Mouse (Mus musculus) urinary bladder, postnatal 4 days (tissue): ENCODE data around the gene Jade2.
"Not testable (repeated sequence)": the region's sequence is repeated elsewhere in the genome, so short reads cannot be mapped to it uniquely, and the experiment has no call there.

Source experiments
- DNase-seq, 2 experiments: peaks; one replicate each; pipeline ENCODE4 v3.0.0; 2021 to 2022; ENCODE audit warnings: low spot score in 2 of 2

Jade2 gene

DNA sequence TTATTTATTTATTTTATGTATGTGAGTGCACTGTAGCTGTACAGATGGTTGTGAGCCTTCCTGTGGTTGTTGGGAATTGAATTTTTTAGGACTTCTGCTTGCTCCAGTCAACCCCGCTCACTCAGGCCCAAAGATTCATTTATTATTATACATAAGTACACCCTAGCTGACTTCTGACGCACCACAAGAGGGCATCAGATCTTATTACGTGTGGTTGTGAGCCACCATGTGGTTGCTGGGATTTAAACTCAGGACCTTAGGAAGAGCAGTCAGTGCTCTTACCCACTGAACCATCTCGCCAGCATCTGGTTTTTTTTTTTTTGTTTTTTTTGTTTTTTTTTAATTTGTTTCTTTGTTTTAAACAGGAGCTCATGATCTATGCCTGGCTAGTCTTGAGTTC, 67.7 kb downstream of the Jade2 start:
- DNase-seq: not testable (repeated sequence)

DNA sequence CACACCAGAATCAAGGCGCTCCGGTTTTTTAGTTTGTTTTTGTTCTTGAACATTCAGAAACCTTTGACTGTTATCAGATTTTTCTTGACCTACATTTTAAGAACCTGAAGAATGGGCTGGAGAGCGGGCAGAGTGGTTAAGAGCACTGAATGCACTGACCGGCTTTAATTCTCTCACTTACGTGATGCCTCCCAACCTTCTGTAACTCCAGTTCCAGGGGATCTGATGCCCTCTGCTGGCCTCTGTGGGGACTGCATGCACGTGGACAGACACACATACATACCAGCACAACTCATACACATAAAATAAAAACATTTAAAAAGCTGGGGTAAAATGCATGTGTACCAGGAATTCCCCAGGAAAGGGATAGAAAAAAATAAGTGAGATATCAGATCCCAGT, 71.5 kb downstream of the Jade2 start:
- peak in 1 of 2 experiments; percentile 66 for DNase-seq

DNA sequence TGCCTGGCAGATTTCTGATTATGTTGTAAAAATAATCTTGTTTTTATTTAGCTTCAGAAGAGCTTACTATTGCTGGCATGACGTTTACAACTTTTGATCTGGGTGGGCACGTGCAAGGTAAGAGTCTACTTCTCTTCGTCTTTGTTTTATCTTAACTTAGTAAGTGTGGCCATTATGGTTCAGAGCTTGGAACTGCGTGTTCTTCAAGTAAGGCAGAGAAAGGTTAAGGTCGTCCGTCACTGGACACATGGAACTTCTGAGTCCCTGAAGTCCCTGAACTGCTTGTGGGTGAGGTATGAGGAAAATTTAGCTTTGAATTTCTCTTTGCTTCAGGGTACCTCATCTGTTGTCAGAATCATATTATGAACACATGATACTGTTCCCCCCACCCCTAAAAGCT, 74.7 kb downstream of the Jade2 start:
- no peak for DNase-seq

DNA sequence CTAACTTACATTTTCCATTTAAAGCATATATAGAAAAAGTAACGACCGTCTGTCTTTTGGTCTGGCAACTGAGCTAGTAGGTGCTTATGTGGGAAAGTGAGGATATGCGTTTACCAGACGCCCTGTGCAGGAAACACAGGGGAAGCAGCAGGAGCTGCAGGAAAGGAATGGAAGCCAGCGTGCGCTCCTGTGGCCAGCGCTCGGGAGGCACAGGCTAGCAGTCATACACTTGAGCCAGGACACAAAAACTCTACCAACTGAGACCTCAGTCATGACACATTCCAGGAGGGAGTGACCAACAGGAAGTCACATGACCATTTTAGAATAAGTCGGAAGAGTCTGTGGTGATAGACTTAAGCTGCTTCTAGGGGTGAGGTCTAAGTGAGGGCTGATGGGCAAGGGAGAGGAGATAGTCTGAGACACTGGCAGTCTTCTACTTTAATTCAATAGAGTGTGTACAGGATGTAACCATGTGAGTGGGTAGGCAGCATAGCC, 76.6 kb downstream of the Jade2 start:
- DNase-seq: no peak

DNA sequence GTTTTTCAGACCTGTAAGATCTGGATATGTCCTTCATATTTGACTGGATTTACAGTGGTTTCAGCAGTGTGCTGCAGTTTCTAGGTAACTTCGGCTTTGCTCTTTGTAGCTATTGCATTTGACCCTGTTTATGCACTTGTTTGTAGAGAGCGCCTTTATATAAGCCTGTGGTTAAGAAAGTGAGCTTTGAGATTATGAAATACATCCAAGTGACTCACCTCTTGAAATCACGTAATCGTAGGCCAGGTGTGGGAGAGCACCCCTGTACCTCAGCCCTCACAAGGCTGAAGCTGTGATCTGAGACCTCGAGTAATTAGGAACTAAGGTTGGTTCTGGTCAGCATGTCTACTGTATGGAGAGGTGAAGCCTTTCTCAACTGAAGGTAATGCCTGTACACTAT, 80.0 kb downstream of the Jade2 start:
- no peak for DNase-seq

DNA sequence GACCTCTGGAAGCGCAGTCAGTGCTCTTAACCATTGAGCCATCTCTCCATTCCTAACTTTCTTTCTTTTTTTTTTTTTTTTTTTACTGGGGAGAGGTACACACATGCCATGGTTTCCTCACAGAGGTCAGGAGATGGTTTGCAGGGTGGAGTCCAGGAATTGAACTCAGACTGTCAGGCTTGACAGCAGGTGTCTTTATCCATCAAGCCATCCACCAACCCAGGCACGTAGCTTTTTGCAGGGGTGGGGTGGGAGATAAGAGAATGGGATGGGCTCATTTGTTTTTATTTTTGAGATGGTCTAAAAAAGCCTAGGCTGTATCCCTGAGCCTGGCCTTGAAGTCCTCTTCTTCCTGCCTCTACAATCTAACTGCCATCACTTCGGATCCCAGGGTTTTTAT, 81.9 kb downstream of the Jade2 start:
- no peak for DNase-seq

DNA sequence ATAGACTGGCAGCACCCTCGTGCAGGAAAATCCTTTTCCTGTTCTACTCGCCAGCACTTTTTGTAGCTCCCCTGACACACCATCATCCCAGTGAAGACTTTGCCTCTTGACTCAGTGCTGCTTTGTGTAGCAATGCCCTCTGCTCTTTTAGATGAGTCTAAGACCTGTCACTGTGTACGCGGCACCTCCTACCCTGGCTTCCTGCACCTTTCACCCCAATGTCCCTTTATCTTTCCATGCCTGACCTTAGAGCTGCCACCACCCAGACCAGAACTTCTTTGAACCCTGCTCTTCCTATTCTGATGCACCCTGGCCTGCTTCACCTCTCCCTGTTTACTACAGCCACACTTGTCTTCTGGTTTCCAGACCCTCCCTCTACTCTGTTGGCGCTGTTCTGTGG, 89.2 kb downstream of the Jade2 start:
- DNase-seq: no peak

DNA sequence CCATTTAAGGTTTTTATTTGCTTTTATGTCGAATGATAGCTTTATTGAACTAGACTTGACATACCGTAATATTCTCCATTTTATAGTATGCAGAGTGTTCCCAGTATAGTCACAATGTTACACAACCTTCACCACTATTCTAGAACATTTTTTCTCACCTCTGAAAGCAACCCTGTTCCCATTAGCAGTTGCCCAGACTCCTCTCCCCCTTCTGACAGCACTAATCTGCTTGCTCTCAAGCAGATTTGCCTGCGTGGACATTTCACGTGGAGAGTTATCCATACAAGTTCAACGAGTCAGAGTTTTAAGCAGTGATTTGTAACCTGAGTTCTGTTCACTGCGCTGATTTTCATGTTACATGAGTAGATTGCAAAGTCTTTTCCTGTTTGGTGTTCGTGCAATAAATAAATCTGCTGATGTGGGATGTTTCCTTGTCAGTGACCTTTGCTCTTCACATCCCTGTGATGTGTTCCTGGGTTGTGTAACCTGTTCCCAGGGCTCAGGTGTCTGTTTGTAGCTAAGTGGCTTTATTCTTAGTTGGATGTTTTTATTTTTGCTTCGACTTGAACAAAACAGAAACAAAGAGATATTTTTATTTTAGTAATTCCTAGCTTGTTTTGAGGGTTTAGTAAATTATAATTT, 89.8 kb downstream of the Jade2 start:
- no peak for DNase-seq

DNA sequence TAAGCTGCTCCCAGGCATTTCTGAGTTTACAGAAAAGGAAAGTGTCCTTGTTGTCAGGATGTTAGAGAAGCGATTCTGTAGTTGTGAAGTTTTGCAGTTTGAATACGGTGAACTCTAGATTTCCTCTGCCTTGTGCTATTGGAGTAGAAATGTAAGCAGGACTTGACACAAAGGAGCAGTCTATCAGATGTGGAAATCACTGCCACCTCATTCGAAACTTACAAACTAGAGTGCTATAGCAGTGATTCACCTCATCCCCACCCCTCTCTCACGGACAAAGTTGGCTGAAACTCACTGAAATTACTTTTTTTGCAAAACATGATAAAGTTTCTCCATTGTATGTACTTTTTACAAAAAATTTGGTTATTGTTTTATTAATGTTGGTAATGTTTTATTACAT, 92.6 kb downstream of the Jade2 start:
- no peak for DNase-seq

DNA sequence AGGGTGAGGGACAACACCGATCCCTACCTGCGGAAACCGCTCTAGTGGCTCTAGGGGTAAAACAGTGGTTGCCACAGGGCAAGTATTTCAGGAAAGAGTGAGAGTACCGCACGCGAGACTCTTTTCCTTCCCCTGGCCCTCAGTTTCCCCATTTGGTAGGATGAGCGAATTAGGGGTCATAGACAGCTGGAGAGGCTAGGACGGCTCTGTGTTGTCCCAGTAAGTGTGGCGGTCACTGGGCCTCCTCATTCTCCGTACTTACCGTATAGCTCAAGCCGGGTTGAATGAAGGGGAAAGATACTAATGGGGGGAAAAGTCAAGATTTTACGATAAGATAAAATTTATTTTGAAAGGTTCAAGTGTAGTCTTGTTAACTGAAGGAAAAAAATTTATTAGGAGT, 93.5 kb downstream of the Jade2 start:
- DNase-seq: no peak
